Mouse (Mus musculus) layer of hippocampus, adult 18-20 months (tissue): ENCODE measurements around the gene Dcaf12l2. TPM values are rescaled to one million over a fixed set of nuclear protein-coding genes. Genes with fewer than 3 reads are reported as not detected.

Source experiments
- DNase-seq, 2 experiments: peaks; one replicate each; pipeline ENCODE4 v3.0.0; 2022; ENCODE audit warnings: low spot score in 2 of 2
- long read RNA-seq: library from polyadenylated mRNA; stranded (forward); transcript quantifications from one replicate; pipeline ENCODE4 v2.0.0, GENCODE M21; 2021
- total RNA-seq, 2 experiments: library from RNA; stranded (reverse); gene quantifications; 2 replicates each; pipeline ENCODE4 v1.2.3; 2021

The Dcaf12l2 gene
- total RNA-seq, result 1 to 10 TPM; 1.0 to 1.4 TPM
- long read RNA-seq, partial matches to known transcripts, result 0 of 2 reads
- long read RNA-seq, other reads (novel, unspliced or antisense), result 0 of 2 reads

DNA sequence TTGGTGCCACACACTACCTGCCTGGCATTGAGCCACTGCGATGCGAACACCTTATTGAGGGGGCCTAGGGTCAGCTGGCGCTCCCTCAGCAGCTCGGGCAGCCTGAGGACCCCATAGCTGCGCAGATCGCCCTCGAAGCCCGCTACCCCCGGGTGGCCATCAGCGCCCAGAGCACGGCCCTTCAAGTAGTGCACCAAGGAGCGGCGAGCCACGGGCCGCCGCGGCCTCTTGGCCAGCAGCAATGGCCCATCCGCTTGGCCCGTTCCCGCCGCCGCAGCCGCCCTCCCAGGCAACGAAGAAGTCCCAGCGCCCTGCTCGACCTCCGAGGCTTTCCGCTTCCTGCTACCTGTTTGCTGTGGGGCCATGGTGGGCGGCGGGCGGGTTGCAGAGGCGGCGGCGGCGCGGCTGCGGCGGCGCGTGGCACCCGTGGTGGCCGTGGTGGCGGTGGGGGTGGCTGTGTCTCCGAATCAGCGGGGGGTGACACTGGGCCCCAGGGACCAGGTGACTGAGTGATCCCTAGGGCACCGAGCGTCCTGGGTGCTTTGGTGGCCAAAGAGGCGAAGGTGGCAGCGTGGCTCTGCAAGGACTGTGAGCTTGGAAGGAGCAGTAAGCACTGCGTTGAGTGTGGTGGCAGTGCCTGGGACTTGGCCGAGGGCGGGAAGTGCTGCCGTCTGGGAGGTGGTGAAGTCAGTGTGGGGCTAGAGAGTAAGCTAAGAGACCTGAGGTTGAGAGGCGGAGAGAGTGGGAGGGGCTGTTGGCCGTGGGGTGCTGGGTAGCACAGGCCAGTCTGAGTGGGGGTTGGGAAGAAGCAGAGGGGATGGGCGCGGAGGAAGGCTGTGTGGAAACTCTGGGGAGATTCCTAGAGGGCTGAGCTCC, at the start of gene Dcaf12l2:
Gene Dcaf12l2, minus strand, starts transcription at position 697 of the 876 bp plus-strand sequence.
- DNase-seq, result peak in 1 of 2 experiments; percentile 5

DNA sequence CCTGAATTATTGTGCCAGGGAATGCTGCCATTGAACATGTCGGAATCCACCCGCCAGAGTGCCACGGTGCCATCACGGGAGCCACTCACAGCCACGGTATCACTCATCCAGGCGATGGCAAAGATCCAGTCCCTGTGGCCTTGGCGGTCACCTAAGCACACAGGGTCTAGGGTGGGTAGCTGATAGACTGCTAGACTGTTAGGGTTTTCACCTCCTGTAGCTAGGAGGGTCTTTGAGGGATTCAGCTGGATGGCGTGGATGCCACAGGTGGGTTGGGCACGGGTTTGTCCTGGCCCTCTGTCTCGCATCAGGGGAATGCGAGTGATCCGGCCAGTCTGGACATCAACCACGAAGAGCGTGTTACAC, 879 bp downstream of the Dcaf12l2 start:
- DNase-seq, result no peak
